Mouse (Mus musculus): ENCODE data around the gene Epn1.

DNA sequence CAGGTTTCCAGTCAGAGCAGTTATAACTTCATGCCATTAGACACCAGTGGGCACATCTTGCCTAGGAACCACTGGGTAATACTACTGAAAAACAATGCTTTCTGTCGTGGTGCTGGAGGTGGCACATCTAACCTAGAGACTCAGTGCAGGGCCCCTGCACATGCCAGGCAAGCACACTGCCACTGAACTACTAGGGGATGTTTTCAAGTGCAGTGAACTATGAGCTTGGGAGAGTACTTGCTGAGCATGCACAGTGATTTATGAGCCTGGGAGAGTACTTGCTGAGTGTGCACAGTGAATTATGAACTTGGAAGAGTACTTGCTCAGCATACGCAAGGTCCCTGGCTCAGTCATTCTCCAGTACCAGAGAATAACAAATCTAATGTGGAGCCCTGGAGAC is 22.5 kb downstream of the Epn1 start:
- no peak for TF ChIP-seq CTCF (IDR thresholded peaks at IDR 0.05; ENCODE audit: low read depth)
- no peak for TF ChIP-seq EP300 (IDR thresholded peaks at IDR 0.05; ENCODE audit: low read depth)
